Mouse (Mus musculus) yolk sac, embryonic 10.5 days (tissue): ENCODE data around the gene Pacrg.

Source experiments
- DNase-seq: peaks from one replicate; pipeline ENCODE4 v3.0.0-alpha.2; 2017; ENCODE audit warnings: low spot score

The Pacrg gene

GRCm38 (mm10) chr17:10624699-10625424 lies 215.2 kb downstream of the Pacrg start:
- no peak for DNase-seq

- no peak for DNase-seq
Measured at GRCm38 (mm10) chr17:10620621-10621020, 219.5 kb downstream of the Pacrg start.

GRCm38 (mm10) chr17:10619881-10620280 lies 220.2 kb downstream of the Pacrg start:
- no peak for DNase-seq

- DNase-seq, result no peak
Measured at GRCm38 (mm10) chr17:10617656-10618055, 222.5 kb downstream of the Pacrg start.

GRCm38 (mm10) chr17:10615611-10616010 lies 224.5 kb downstream of the Pacrg start:
- no peak for DNase-seq

GRCm38 (mm10) chr17:10614696-10615095 lies 225.4 kb downstream of the Pacrg start:
- DNase-seq, result no peak

- no peak for DNase-seq
Measured at GRCm38 (mm10) chr17:10611626-10612025, 228.5 kb downstream of the Pacrg start.

- no peak for DNase-seq
Measured at GRCm38 (mm10) chr17:10608146-10608545, 232.0 kb downstream of the Pacrg start.

GRCm38 (mm10) chr17:10606090-10606489 lies 234.0 kb downstream of the Pacrg start:
- no peak for DNase-seq

GRCm38 (mm10) chr17:10597741-10598140 lies 242.4 kb downstream of the Pacrg start:
- DNase-seq, result no peak

GRCm38 (mm10) chr17:10589604-10590003 lies 250.5 kb downstream of the Pacrg start:
- no peak for DNase-seq

- no peak for DNase-seq
Measured at GRCm38 (mm10) chr17:10588922-10589400, 251.2 kb downstream of the Pacrg start.

GRCm38 (mm10) chr17:10583301-10583700 lies 256.8 kb downstream of the Pacrg start:
- no peak for DNase-seq

GRCm38 (mm10) chr17:10575306-10575705 lies 264.8 kb downstream of the Pacrg start:
- no peak for DNase-seq

- DNase-seq, result no peak
Measured at GRCm38 (mm10) chr17:10572436-10572835, 267.7 kb downstream of the Pacrg start.

GRCm38 (mm10) chr17:10569270-10569669 lies 270.8 kb downstream of the Pacrg start:
- no peak for DNase-seq

GRCm38 (mm10) chr17:10567411-10567810 lies 272.7 kb downstream of the Pacrg start:
- DNase-seq, result no peak

- no peak for DNase-seq
Measured at GRCm38 (mm10) chr17:10564191-10564590, 275.9 kb downstream of the Pacrg start.

- DNase-seq, result no peak
Measured at GRCm38 (mm10) chr17:10562871-10563270, 277.2 kb downstream of the Pacrg start.

- DNase-seq, result no peak
Measured at GRCm38 (mm10) chr17:10560053-10560452, 280.1 kb downstream of the Pacrg start.

GRCm38 (mm10) chr17:10558671-10559070 lies 281.4 kb downstream of the Pacrg start:
- DNase-seq, result no peak

- no peak for DNase-seq
Measured at GRCm38 (mm10) chr17:10552295-10553056, 287.6 kb downstream of the Pacrg start.

- DNase-seq, result no peak
Measured at GRCm38 (mm10) chr17:10550781-10551520, 289.2 kb downstream of the Pacrg start.
